15 mouse cellular contexts compared by ENCODE assay signal in the genomic region with DNA sequence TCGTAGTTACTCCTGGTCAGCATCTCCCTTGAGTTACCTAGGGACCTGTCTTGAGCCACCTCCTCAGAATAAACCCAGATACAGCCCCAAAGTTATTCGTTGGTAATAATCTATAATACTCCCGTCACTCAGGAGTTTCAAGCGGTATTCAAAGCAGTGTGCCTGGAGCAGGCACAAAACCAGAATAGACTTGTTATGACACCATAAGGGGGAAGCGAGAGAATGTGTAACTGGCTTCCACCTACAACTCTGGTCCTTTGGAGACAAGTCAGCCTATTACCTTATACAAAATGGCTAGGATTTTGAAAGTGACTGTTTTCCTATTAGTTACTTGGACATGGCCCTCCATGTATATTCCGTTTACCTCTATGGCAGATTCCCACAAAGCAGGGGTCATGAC.
"Had no signal": no experiment of that assay in that cellular context is flagged by ENCODE, and none has a peak within 500 bp of the region (broad histone marks: within the 10 kb centered on the region; RNA-seq: fewer than 3 reads in every experiment).

No protein-coding gene starts in this region.

- H3K4me3 ChIP-seq: layer of hippocampus, adult 2 months; limb, embryonic 12.5 days; liver, embryonic 13.5 days; lung, embryonic 15.5 days; megakaryocyte, embryonic 14.5 days; neural tube, embryonic 12.5 days; stomach, embryonic 15.5 days had no signal

- H3K9ac ChIP-seq: limb, embryonic 12.5 days; liver, embryonic 13.5 days; liver, postnatal 0 days; lung, embryonic 15.5 days; neural tube, embryonic 12.5 days; stomach, embryonic 15.5 days had no signal

- DNase-seq: kidney, adult 11 months; kidney, postnatal 10 days; kidney, postnatal 4 days; liver; liver, embryonic 13.5 days; liver, postnatal 0 days; lung, postnatal 14 days; thymus, postnatal 36 days had no signal

- H3K9me3 ChIP-seq: limb, embryonic 12.5 days; liver, embryonic 13.5 days; lung, embryonic 15.5 days; megakaryocyte, embryonic 14.5 days; neural tube, embryonic 12.5 days; stomach, embryonic 15.5 days had no signal

- H3K36me3 ChIP-seq: limb, embryonic 12.5 days; liver, embryonic 13.5 days; lung, embryonic 15.5 days; neural tube, embryonic 12.5 days; stomach, embryonic 15.5 days had no signal

- H3K4me1 ChIP-seq: limb, embryonic 12.5 days; liver, embryonic 13.5 days; megakaryocyte, embryonic 14.5 days; neural tube, embryonic 12.5 days; stomach, embryonic 15.5 days had no signal

- H3K4me2 ChIP-seq: limb, embryonic 12.5 days; liver, embryonic 13.5 days; lung, embryonic 15.5 days; neural tube, embryonic 12.5 days; stomach, embryonic 15.5 days had no signal

- ATAC-seq: liver, postnatal 0 days had no signal

- H3K27me3 ChIP-seq: limb, embryonic 12.5 days; liver, embryonic 13.5 days; lung, embryonic 15.5 days; megakaryocyte, embryonic 14.5 days; neural tube, embryonic 12.5 days; stomach, embryonic 15.5 days had no signal

- H3K27ac ChIP-seq: layer of hippocampus, adult 2 months; limb, embryonic 12.5 days; liver, embryonic 13.5 days; lung, embryonic 15.5 days; macrophage; neural tube, embryonic 12.5 days; stomach, embryonic 15.5 days had no signal
